Mouse (Mus musculus) embryonic fibroblast, embryonic 13.5 days (primary cell): Measurements from ENCODE around the gene Mpzl3. TPM values are rescaled to one million over a fixed set of nuclear protein-coding genes. Genes with fewer than 3 reads are reported as not detected.

ENCODE experiments used
- H3K27ac ChIP-seq: 2 replicates; pipeline ENCODE4 v1.5.1; 2012; ENCODE audit warnings: low read length, control low read depth, inconsistent platforms; ENCODE audit not compliant: insufficient read depth
- H3K4me1 ChIP-seq: 2 replicates; pipeline ENCODE4 v1.6.1; 2011; ENCODE audit warnings: low read length; ENCODE audit not compliant: control insufficient read depth, insufficient read depth
- H3K4me3 ChIP-seq: 2 replicates; pipeline ENCODE4 v1.5.1; 2011; ENCODE audit warnings: mild to moderate bottlenecking, control low read depth, low read length; ENCODE audit not compliant: insufficient read depth
- CTCF ChIP-seq: IDR thresholded peaks from 2 replicates; pipeline ENCODE4 v1.5.1; 2011; ENCODE audit warnings: mild to moderate bottlenecking, control low read depth, low read length, moderate library complexity, borderline replicate concordance; ENCODE audit not compliant: insufficient read depth
- POLR2A ChIP-seq: IDR thresholded peaks from 2 replicates; pipeline ENCODE4 v1.6.1; 2011; ENCODE audit warnings: low read depth, mild to moderate bottlenecking, control low read depth, low read length, moderate library complexity
- polyA plus RNA-seq: library from polyadenylated mRNA; stranded (reverse); fragments of >200 nt; gene quantifications from 2 replicates; pipeline ENCODE4 v1.2.4, GENCODE M21; 2011; ENCODE audit warnings: low read depth; ENCODE audit not compliant: missing spikeins, insufficient read length

Gene Mpzl3
- polyA plus RNA-seq, 1 experiment, result 4.0 TPM

DNA sequence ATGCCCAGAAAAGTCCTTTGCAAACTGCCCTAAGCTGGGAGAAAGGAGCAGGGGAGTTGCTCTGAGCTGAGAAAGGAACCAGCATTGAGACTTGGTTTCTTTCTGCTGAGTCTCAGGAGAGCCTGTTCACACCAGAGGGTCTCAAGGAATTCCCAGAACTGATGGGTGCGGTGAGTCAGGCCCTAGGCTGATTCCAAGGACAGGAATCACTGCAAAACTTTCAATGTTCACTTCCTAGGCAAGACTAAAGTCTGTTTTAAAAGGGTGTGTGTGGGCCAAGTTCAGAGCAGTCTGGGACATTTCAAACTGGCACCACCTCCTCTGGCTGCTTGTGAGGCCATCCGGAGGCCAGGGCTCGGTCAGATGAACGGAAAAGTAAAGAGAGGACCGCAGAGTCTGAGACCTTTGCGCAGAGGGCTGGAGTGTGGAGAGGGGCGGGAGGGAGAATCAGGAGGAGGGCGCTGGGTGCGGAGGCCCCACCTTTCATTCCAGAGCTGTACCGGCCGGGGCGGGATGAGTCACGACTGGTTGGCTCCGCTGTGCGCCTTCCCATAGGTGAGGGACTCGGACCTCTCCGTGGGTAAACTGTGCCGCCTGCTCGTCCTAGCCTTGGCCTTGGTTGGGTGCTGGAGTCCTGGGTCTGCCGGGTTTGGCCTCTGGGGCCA, 12.8 kb upstream of the Mpzl3 start:
- Histone ChIP-seq H3K4me3 (peak overlapping the region; percentile 0; the same call in 1 of the 2 replicates), H3K4me1 (no peaks in the 10 kb centered on the region), H3K27ac (no peak overlapping the region)
- no peak for TF ChIP-seq POLR2A
- no peak for TF ChIP-seq CTCF

DNA sequence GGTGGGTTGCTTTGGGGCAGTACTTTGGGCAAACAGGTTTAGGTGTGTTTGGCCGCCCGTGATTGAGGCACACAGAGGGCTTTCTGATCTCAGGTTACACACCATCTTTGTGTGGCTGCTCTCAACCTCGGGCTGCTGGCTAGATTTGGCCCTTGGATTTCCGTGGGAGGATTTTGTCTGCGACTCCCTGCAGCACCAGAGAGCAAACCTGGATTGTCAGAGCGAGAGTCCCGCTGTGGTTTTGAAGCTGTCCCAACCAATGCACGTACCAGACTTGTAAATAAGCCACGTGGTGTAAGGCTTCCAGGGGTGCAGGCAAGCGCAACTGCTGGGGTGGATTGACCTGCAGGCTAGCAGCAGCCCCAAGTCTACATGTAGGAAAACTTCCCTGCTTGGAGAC, 12.0 kb upstream of the Mpzl3 start:
- TF ChIP-seq CTCF (no peak), POLR2A (no peak)
- 0 out of 2 replicates have a peak overlapping the region, but pooled peaks have one; percentile 0 for H3K4me3 ChIP-seq
- no peak overlapping the region for H3K27ac ChIP-seq
- no peaks in the 10 kb centered on the region for H3K4me1 ChIP-seq

DNA sequence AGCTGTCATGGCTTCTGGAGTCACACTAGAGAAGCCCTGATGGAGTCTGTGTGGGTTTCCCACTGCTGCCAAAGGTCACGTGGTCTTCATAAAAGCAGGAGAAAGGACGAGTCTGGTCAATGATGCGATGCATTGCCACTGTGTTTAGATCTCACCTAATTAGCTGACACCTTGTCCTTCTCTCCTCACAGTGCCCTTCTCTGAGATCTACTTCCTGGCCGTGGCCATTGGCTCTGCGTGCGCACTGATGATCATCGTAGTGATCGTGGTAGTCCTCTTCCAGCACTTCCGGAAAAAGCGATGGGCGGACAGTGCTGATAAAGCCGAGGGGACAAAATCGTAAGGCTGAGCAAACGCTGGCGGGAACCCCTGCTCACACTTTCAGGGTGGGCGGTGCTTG, 8.0 kb upstream of the Mpzl3 start:
- no peaks in the 10 kb centered on the region for H3K4me1 ChIP-seq
- TF ChIP-seq CTCF, result no peak
- no peak for TF ChIP-seq POLR2A
- no peak overlapping the region for H3K27ac ChIP-seq
- no peak overlapping the region for H3K4me3 ChIP-seq

DNA sequence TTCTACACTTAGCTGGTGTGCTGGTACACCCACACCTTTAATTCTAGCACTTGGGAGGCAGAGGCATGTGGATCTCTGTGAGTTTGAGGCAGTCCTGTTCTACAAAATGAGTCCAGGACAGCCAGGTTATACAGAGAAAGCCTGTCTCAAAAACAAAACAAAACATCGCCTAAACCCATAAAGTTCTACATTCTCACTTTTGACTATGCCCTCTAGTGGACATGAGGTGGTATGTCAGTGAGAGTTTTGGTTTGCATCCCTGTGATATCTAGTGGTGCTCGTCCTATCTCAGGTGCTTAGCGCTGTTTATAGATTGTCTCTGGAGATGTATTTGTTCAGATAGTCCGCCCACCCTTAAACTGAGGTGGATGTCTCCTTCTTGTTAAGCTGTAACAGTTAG, 6.5 kb upstream of the Mpzl3 start:
- H3K4me1 ChIP-seq, result no peaks in the 10 kb centered on the region

DNA sequence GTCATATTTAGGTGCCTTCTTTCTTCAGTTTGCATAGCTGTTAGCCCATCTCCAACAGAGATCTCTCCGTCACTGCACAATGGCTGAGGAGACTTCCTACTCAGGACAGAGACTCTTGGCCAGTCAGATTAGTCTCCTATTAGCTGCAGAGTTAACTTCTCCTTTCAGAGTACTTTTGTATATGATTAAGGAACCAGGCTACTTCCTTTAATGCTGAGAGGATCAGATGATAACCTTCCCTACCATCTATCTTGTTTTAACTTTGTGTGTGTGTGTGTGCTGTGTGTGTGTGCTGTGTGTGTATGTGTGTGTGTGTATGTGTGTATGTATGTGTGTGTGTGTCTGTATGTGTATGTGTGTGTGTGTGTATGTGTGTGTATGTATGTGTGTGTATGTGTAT, 5.3 kb upstream of the Mpzl3 start:
- no peaks in the 10 kb centered on the region for H3K4me1 ChIP-seq
- H3K27ac ChIP-seq, result no peak overlapping the region

More for the DNA sequence above, 6.5 kb upstream of the Mpzl3 start:
- Histone ChIP-seq H3K27ac (no peak overlapping the region), H3K4me3 (no peak overlapping the region)
- TF ChIP-seq CTCF (no peak), POLR2A (no peak)

DNA sequence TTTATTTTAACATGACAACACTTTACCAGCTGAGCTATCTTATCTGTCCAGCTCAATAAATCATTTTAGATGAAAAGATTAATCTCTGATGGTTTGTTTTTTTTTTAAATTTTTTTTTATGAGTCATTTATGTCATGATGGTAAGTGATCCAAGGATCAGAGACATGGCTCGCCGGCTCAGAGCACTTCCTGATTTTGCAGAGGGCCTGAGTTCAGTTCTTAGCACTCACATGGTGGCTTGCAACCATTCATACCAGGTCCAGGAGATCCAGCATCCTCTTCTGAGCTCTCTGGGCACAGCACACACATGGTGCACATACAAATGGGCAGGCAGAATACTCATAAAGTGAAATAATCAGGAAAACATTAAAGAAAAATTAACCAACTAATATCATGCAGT, 4.7 kb upstream of the Mpzl3 start:
- no peak for TF ChIP-seq CTCF
- TF ChIP-seq POLR2A, result no peak

More for the DNA sequence above, 5.3 kb upstream of the Mpzl3 start:
- no peak for TF ChIP-seq POLR2A
- no peak for TF ChIP-seq CTCF
- no peak overlapping the region for H3K4me3 ChIP-seq

DNA sequence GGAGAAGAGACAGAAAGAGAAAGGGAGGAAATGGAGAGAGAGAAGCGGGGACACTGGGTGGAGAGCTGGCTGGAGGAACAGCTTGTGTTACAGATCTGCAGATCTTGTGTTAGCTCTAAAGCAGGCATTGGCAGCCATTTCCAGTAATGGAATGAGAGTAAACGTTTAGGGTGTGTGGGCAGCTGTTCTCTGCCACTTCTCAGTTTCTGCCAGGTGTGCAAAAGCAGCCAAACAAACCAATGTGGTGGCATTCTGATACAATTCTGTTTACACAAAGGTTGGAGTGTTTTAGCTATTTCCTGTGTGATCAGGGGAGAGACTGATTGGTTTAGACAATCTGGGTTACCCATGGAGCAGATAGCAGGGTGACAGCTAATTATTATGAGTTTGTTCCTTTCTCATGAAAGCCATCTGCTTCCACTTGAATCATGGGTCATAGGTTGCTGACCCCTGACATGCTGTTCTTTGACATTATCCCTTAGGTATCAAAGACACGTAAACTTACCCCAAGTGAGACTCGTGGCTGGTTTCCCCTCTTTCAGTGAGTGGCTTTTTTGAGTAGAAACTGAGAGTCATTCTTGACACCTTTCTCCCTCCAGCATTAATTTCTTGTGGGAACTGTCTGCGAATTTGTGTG, 3.4 kb downstream of the Mpzl3 start:
- H3K27ac ChIP-seq, result no peak overlapping the region
- no peak for TF ChIP-seq POLR2A
- no peak for TF ChIP-seq CTCF
- no peak overlapping the region for H3K4me3 ChIP-seq
- H3K4me1 ChIP-seq, result no peaks in the 10 kb centered on the region

More for the DNA sequence above, 4.7 kb upstream of the Mpzl3 start:
- Histone ChIP-seq H3K4me1 (no peaks in the 10 kb centered on the region), H3K27ac (no peak overlapping the region), H3K4me3 (no peak overlapping the region)

DNA sequence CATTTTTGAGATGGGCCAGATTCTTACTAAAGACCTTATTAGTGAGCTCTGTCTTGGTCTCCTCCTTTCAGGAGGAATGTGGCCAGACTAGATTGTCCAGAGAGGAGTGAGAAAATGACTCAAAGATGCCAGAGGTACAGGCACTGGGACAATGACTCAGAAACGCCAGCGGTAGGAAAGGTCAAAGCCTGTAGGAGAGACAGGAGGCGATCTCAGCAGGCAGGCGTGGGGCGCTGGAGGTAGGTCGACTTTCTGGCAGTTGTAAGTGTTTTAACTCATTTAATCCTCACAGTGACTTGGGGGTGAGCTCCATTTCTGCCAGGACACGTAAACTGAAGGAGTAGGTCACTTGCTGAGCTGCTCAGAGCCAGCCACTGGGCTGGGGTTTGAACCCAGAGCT, 5.2 kb downstream of the Mpzl3 start:
- no peak overlapping the region for H3K27ac ChIP-seq
- H3K4me3 ChIP-seq, result no peak overlapping the region
- TF ChIP-seq POLR2A (no peak), CTCF (no peak)
- no peaks in the 10 kb centered on the region for H3K4me1 ChIP-seq

DNA sequence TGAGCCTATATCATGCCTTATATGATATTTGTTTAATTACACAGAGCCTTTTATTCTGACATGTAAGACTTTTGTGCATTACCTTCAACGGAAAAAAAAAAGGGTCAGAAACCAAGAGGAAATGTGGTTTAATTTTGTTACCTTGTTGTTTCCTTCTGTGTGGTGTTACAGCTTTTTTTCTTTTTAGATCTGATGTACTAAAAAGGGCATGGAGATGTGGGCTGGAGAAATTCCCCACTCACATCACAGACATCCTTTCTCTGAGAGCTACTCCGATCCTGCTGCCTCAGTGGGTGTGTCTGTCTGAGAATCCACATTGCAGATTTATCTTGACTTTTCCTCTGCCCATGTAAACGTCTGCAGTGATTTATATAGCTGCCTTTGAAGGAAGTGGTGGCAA, 7.7 kb downstream of the Mpzl3 start:
- H3K4me3 ChIP-seq, result no peak overlapping the region
- TF ChIP-seq POLR2A (no peak), CTCF (no peak)
- no peak overlapping the region for H3K27ac ChIP-seq
- no peaks in the 10 kb centered on the region for H3K4me1 ChIP-seq

DNA sequence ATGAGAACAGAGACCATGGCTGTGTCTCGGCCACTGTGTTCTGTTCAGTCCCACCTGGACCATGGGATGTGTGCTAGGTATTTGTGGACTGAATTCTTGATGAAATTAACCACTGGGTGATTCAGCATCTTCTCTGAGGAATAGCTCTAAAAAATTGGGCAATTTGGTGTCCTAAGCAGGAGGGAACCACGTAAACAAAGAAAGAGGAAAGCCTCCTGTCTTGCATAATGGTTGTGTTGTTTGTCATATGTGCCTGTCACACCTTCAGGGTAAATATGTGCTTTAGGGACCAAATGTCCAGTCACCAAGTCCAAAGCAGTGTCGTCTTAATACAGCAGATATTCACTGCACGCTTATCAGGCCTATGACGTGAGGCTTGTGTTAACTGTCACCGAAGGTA, 9.4 kb downstream of the Mpzl3 start:
- TF ChIP-seq CTCF (no peak), POLR2A (no peak)
- no peaks in the 10 kb centered on the region for H3K4me1 ChIP-seq
- no peak overlapping the region for H3K27ac ChIP-seq
- no peak overlapping the region for H3K4me3 ChIP-seq

DNA sequence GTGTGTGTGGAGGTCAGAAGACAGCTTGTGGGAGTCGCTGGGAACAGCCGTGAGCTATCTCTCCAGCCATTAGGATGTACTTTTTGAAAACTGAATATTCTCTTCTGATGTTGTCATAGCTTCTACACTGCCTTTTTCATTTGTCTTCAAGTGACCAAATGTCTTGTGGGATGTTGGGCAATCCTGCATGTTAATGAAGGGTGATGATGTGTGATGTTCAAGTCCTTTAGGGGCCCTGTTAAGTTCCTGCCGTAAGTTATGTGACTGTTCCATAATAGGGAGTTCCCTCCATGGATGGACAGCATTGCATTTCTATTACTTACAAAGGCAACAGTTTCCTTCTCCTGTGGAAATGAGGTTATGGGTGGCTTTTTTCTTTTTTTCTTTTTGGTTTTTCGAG, 11.7 kb downstream of the Mpzl3 start:
- TF ChIP-seq POLR2A (no peak), CTCF (no peak)

More for the DNA sequence above, 11.7 kb downstream of the Mpzl3 start:
- H3K27ac ChIP-seq, result no peak overlapping the region
- H3K4me3 ChIP-seq, result no peak overlapping the region
- no peaks in the 10 kb centered on the region for H3K4me1 ChIP-seq
